Mouse (Mus musculus) CD4-positive, CD25-positive, alpha-beta regulatory T cell, adult 4 months (primary cell): ENCODE results near the gene Prpf19. TPM values are rescaled to one million over a fixed set of nuclear protein-coding genes. Genes with fewer than 3 reads are reported as not detected.

ENCODE experiments used
- ATAC-seq: one replicate; pipeline ENCODE4 v1.8.0; 2017
- polyA plus RNA-seq, 2 experiments: library from polyadenylated mRNA; unstranded; fragments of 100-300 nt; shearing (Covaris generic); gene quantifications; one replicate each; pipeline ENCODE4 v1.2.1; 2017

Prpf19 gene
- polyA plus RNA-seq, 2 experiments from 2014 or later = 10.4 to 24.8 TPM

GRCm38 (mm10) chr19:10895708-10896107 is 677 bp downstream of the Prpf19 start:
- no peak for ATAC-seq

- ATAC-seq = no peak
Observed at GRCm38 (mm10) chr19:10896849-10897248, 1.8 kb downstream of the Prpf19 start.

- ATAC-seq = no peak
Observed at GRCm38 (mm10) chr19:10897491-10897890, 2.5 kb downstream of the Prpf19 start.

GRCm38 (mm10) chr19:10900315-10900714 is 5.3 kb downstream of the Prpf19 start:
- no peak for ATAC-seq

- no peak for ATAC-seq
Observed at GRCm38 (mm10) chr19:10901046-10901445, 6.0 kb downstream of the Prpf19 start.

- no peak for ATAC-seq
Observed at GRCm38 (mm10) chr19:10904512-10904911, 9.5 kb downstream of the Prpf19 start.

GRCm38 (mm10) chr19:10904927-10905727 is 10.1 kb downstream of the Prpf19 start:
- no peak for ATAC-seq

- ATAC-seq = no peak
Observed at GRCm38 (mm10) chr19:10905728-10906000, 10.6 kb downstream of the Prpf19 start.

- no peak for ATAC-seq
Observed at GRCm38 (mm10) chr19:10907891-10908290, 12.9 kb downstream of the Prpf19 start.

GRCm38 (mm10) chr19:10909087-10909721 is 14.2 kb downstream of the Prpf19 start:
- ATAC-seq = no peak

GRCm38 (mm10) chr19:10914291-10914690 is 19.3 kb downstream of the Prpf19 start:
- ATAC-seq = no peak

- ATAC-seq = no peak
Observed at GRCm38 (mm10) chr19:10914870-10915269, 19.8 kb downstream of the Prpf19 start.

- no peak for ATAC-seq
Observed at GRCm38 (mm10) chr19:10916506-10916905, 21.5 kb downstream of the Prpf19 start.

- ATAC-seq = no peak
Observed at GRCm38 (mm10) chr19:10918321-10918991, 23.4 kb downstream of the Prpf19 start.

- no peak for ATAC-seq
Observed at GRCm38 (mm10) chr19:10920532-10920931, 25.5 kb downstream of the Prpf19 start, which contains the start of gene Zp1. Gene Zp1 (minus strand): TSS chr19:10920632.

GRCm38 (mm10) chr19:10921058-10921457 is 26.0 kb downstream of the Prpf19 start:
- ATAC-seq = no peak

- no peak for ATAC-seq
Observed at GRCm38 (mm10) chr19:10924220-10924619, 29.2 kb downstream of the Prpf19 start.

GRCm38 (mm10) chr19:10926123-10926621 is 31.1 kb downstream of the Prpf19 start:
- no peak for ATAC-seq

- ATAC-seq = no peak
Observed at GRCm38 (mm10) chr19:10926666-10927065, 31.6 kb downstream of the Prpf19 start.

GRCm38 (mm10) chr19:10930641-10931040 is 35.6 kb downstream of the Prpf19 start:
- ATAC-seq = no peak

- no peak for ATAC-seq
Observed at GRCm38 (mm10) chr19:10935029-10935428, 40.0 kb downstream of the Prpf19 start.

- ATAC-seq = no peak
Observed at GRCm38 (mm10) chr19:10936077-10936476, 41.0 kb downstream of the Prpf19 start.

- no peak for ATAC-seq
Observed at GRCm38 (mm10) chr19:10937110-10937563, 42.1 kb downstream of the Prpf19 start, which contains the start of gene Ptgdr2. Gene Ptgdr2 (plus strand): TSS chr19:10937160.
